Mouse (Mus musculus) heart, postnatal 25 days (tissue): Measurements from ENCODE around the gene Tnfrsf26. TPM values are rescaled to one million over a fixed set of nuclear protein-coding genes. Genes with fewer than 3 reads are reported as not detected.
"Not testable (repeated sequence)": the region's sequence is repeated elsewhere in the genome, so short reads cannot be mapped to it uniquely, and the experiment has no call there.

Source experiments
- DNase-seq: peaks from one replicate; pipeline ENCODE4 v3.0.0; 2022; ENCODE audit warnings: low spot score
- intact Hi-C: fragments of 180-260 bp; cut with DNase I; formaldehyde crosslinking; loops from one replicate; pipeline ENCODE4 v1.15.1; 2025
- total RNA-seq, 2 experiments: library from RNA; stranded (reverse); gene quantifications; 2 replicates each; pipeline ENCODE4 v1.2.3; 2021

The Tnfrsf26 gene
- total RNA-seq, result under 1 TPM; 0.48 to 0.70 TPM

- intact Hi-C loops, result no loop called here
- no peak for DNase-seq
Measured at GRCm38 (mm10) chr7:143628540-143628939, at the start of gene Tnfrsf26. Tnfrsf26 (minus strand) TSS chr7:143628722.

- intact Hi-C loops, result no loop called here
- no peak for DNase-seq
Measured at GRCm38 (mm10) chr7:143666427-143667311, 38.1 kb upstream of the Tnfrsf26 start.

GRCm38 (mm10) chr7:143663470-143663869 lies 34.9 kb upstream of the Tnfrsf26 start:
- intact Hi-C loops, result no loop called here
- no peak for DNase-seq

GRCm38 (mm10) chr7:143660797-143661196 lies 32.3 kb upstream of the Tnfrsf26 start:
- no peak for DNase-seq
- intact Hi-C loops, result no loop called here

GRCm38 (mm10) chr7:143649769-143650346 lies 21.3 kb upstream of the Tnfrsf26 start:
- intact Hi-C loops, result loop anchor here (5.0 kb wide), 1 partner anchor 53 kb away; no protein-coding TSS in a partner anchor
- not testable (repeated sequence) for DNase-seq

GRCm38 (mm10) chr7:143649034-143649768 lies 20.7 kb upstream of the Tnfrsf26 start, which contains the start of gene Tnfrsf22:
Tnfrsf22 (minus strand) TSS chr7:143649661.
- DNase-seq, result peak; percentile 68
- intact Hi-C loops, result loop anchor here (5.0 kb wide), 1 partner anchor 52 kb away; no protein-coding TSS in a partner anchor

GRCm38 (mm10) chr7:143643949-143644348 lies 15.4 kb upstream of the Tnfrsf26 start:
- intact Hi-C loops, result loop anchor here (1.0 kb wide), 1 partner anchor 38 kb away; no protein-coding TSS in a partner anchor
- DNase-seq, result not testable (repeated sequence)

- no peak for DNase-seq
- intact Hi-C loops, result no loop called here
Measured at GRCm38 (mm10) chr7:143636674-143637073, 8.2 kb upstream of the Tnfrsf26 start.

- intact Hi-C loops, result no loop called here
- DNase-seq, result no peak
Measured at GRCm38 (mm10) chr7:143631503-143631902, 3.0 kb upstream of the Tnfrsf26 start.

- intact Hi-C loops, result no loop called here
- no peak for DNase-seq
Measured at GRCm38 (mm10) chr7:143629501-143629900, 979 bp upstream of the Tnfrsf26 start.

- no peak for DNase-seq
- intact Hi-C loops, result no loop called here
Measured at GRCm38 (mm10) chr7:143627555-143628286, 801 bp downstream of the Tnfrsf26 start.

- intact Hi-C loops, result no loop called here
- no peak for DNase-seq
Measured at GRCm38 (mm10) chr7:143626178-143626577, 2.3 kb downstream of the Tnfrsf26 start.

GRCm38 (mm10) chr7:143625151-143625550 lies 3.4 kb downstream of the Tnfrsf26 start:
- intact Hi-C loops, result no loop called here
- no peak for DNase-seq

GRCm38 (mm10) chr7:143624561-143624960 lies 4.0 kb downstream of the Tnfrsf26 start:
- DNase-seq, result no peak
- intact Hi-C loops, result no loop called here

GRCm38 (mm10) chr7:143620951-143621350 lies 7.6 kb downstream of the Tnfrsf26 start:
- no peak for DNase-seq
- intact Hi-C loops, result no loop called here

GRCm38 (mm10) chr7:143614404-143615135 lies 14.0 kb downstream of the Tnfrsf26 start:
- intact Hi-C loops, result no loop called here
- DNase-seq, result no peak

GRCm38 (mm10) chr7:143612215-143612614 lies 16.3 kb downstream of the Tnfrsf26 start:
- intact Hi-C loops, result no loop called here
- DNase-seq, result no peak

- DNase-seq, result no peak
- intact Hi-C loops, result no loop called here
Measured at GRCm38 (mm10) chr7:143605321-143605720, 23.2 kb downstream of the Tnfrsf26 start.

- DNase-seq, result no peak
- intact Hi-C loops, result no loop called here
Measured at GRCm38 (mm10) chr7:143604889-143605288, 23.6 kb downstream of the Tnfrsf26 start.
